Mouse (Mus musculus) MEL (cell line): ENCODE results near the gene Col11a2. TPM values are rescaled to one million over a fixed set of nuclear protein-coding genes. Genes with fewer than 3 reads are reported as not detected.
"Not testable (repeated sequence)": the region's sequence is repeated elsewhere in the genome, so short reads cannot be mapped to it uniquely, and the experiment has no call there.

Experiments used
- DNase-seq: peaks from one replicate; pipeline ENCODE4 v3.0.0; 2011; ENCODE audit warnings: low read depth, low spot score
- H3K27ac ChIP-seq: 2 replicates; pipeline ENCODE4 v1.5.1; 2012; ENCODE audit warnings: low read depth, mild to moderate bottlenecking, control low read depth, low read length, moderate library complexity; ENCODE audit not compliant: control insufficient read depth
- H3K27me3 ChIP-seq, 2 experiments: fragments of 150-350 bp in 1 of 2; sonication (generic) in 1 of 2; 2 replicates each; pipeline ENCODE4 v1.6.1; 2012; ENCODE audit warnings: low read length in 2 of 2, mild to moderate bottlenecking in 2 of 2, improper control_type of control experiment in 1 of 2, moderate library complexity in 1 of 2; ENCODE audit not compliant: insufficient read depth in 2 of 2, control insufficient read depth in 1 of 2
- H3K36me3 ChIP-seq, 2 experiments: 2 replicates each; pipeline ENCODE4 v1.6.1; 2012 to 2014; ENCODE audit warnings: low read length in 2 of 2, improper control_type of control experiment in 1 of 2, inconsistent platforms in 1 of 2, mild to moderate bottlenecking in 1 of 2; ENCODE audit not compliant: insufficient read depth in 2 of 2, control insufficient read depth in 1 of 2
- H3K4me1 ChIP-seq, 2 experiments: fragments of 150-350 bp in 1 of 2; sonication (generic) in 1 of 2; 2 replicates each; pipeline ENCODE4 v1.6.1; 2012; ENCODE audit warnings: low read length in 2 of 2, improper control_type of control experiment in 1 of 2, mild to moderate bottlenecking in 1 of 2; ENCODE audit not compliant: insufficient read depth in 2 of 2, control insufficient read depth in 1 of 2
- H3K4me3 ChIP-seq, 2 experiments: fragments of 150-350 bp in 1 of 2; sonication (generic) in 1 of 2; 2 replicates each; pipeline ENCODE4 v1.5.1; 2012; ENCODE audit warnings: low read depth in 2 of 2, low read length in 2 of 2, mild to moderate bottlenecking in 2 of 2, moderate library complexity in 2 of 2, control low read depth in 1 of 2, improper control_type of control experiment in 1 of 2; ENCODE audit not compliant: control insufficient read depth in 1 of 2, insufficient read depth in 1 of 2
- H3K79me2 ChIP-seq: 2 replicates; pipeline ENCODE4 v1.6.1; 2012; ENCODE audit warnings: mild to moderate bottlenecking, low read length, moderate library complexity; ENCODE audit not compliant: control insufficient read depth, poor library complexity, insufficient read depth
- H3K9ac ChIP-seq: 2 replicates; pipeline ENCODE4 v1.6.1; 2012; ENCODE audit warnings: low read depth, mild to moderate bottlenecking, control low read depth, low read length, moderate library complexity; ENCODE audit not compliant: control insufficient read depth, poor library complexity, severe bottlenecking
- H3K9me3 ChIP-seq: fragments of 150-350 bp; sonication (generic); replicated peaks from 2 replicates; pipeline ENCODE4 v1.6.1; 2012; ENCODE audit warnings: mild to moderate bottlenecking, low read length, improper control_type of control experiment, moderate library complexity; ENCODE audit not compliant: insufficient read depth
- CHD2 ChIP-seq: IDR thresholded peaks from 2 replicates; pipeline ENCODE4 v1.6.1; 2011; ENCODE audit warnings: low read length, improper control_type of control experiment
- CTCF ChIP-seq, 3 experiments: IDR thresholded peaks in 2 of 3; conservative IDR thresholded peaks in 1 of 3; 2 replicates each; pipeline ENCODE4 v1.5.1; 2011 to 2012; ENCODE audit warnings: low read length in 3 of 3, low read depth in 2 of 3, mild to moderate bottlenecking in 2 of 3, improper control_type of control experiment in 1 of 3, inconsistent platforms in 1 of 3, mixed read lengths in 1 of 3, moderate library complexity in 1 of 3; ENCODE audit not compliant: control insufficient read depth in 1 of 3, insufficient read depth in 1 of 3, poor library complexity in 1 of 3, severe bottlenecking in 1 of 3
- ETS1 ChIP-seq: IDR thresholded peaks from 2 replicates; pipeline ENCODE4 v1.6.1; 2012; ENCODE audit warnings: low read depth, mild to moderate bottlenecking, inconsistent platforms, low read length, improper control_type of control experiment, moderate library complexity
- MAFK ChIP-seq: IDR thresholded peaks from 2 replicates; pipeline ENCODE4 v1.6.1; 2011; ENCODE audit warnings: low read depth, mild to moderate bottlenecking, low read length, improper control_type of control experiment, borderline replicate concordance
- NELFE ChIP-seq: IDR thresholded peaks from 2 replicates; pipeline ENCODE4 v1.6.1; 2011; ENCODE audit warnings: low read depth, low read length, improper control_type of control experiment
- POLR2A ChIP-seq, 2 experiments: IDR thresholded peaks; 2 replicates each; pipeline ENCODE4 v1.6.1; 2011 to 2012; ENCODE audit warnings: low read length in 2 of 2, mild to moderate bottlenecking in 2 of 2, control low read depth in 1 of 2, improper control_type of control experiment in 1 of 2, low read depth in 1 of 2, moderate library complexity in 1 of 2; ENCODE audit not compliant: control insufficient read depth in 1 of 2, insufficient read depth in 1 of 2, poor library complexity in 1 of 2
- TBP ChIP-seq: IDR thresholded peaks from 2 replicates; pipeline ENCODE4 v1.8.0; 2011; ENCODE audit warnings: low read depth, low read length, improper control_type of control experiment
- TCF12 ChIP-seq: IDR thresholded peaks from 2 replicates; pipeline ENCODE4 v1.6.1; 2014; ENCODE audit warnings: low read depth, mild to moderate bottlenecking, inconsistent platforms, low read length, improper control_type of control experiment, moderate library complexity
- UBTF ChIP-seq: IDR thresholded peaks from 2 replicates; pipeline ENCODE4 v1.6.1; 2012; ENCODE audit warnings: low read depth, mild to moderate bottlenecking, inconsistent platforms, low read length, improper control_type of control experiment, moderate library complexity, borderline replicate concordance; ENCODE audit not compliant: insufficient read depth
- ZNF384 ChIP-seq: IDR thresholded peaks from 2 replicates; pipeline ENCODE4 v1.6.1; 2012; ENCODE audit warnings: low read depth, mild to moderate bottlenecking, inconsistent platforms, low read length, improper control_type of control experiment
- polyA plus RNA-seq, 2 experiments: library from polyadenylated mRNA; stranded (reverse) in 1 of 2; unstranded in 1 of 2; fragments of >175 nt in 1 of 2; fragments of >200 nt in 1 of 2; gene quantifications; 2 replicates each; pipeline versions ENCODE4 v1.2.1 to v1.2.4; 2012; ENCODE audit warnings: low replicate concordance in 2 of 2, low read depth in 1 of 2; ENCODE audit not compliant: insufficient read length in 2 of 2, insufficient read depth in 1 of 2, missing spikeins in 1 of 2
- total RNA-seq: library from RNA; depleted of rRNA; stranded (reverse); fragments of 300-350 nt; gene quantifications from 2 replicates; pipeline ENCODE4 v1.2.3, GENCODE M21; 2012

The Col11a2 gene
- total and polyA plus RNA-seq, 3 experiments, result 4.6 to 14.5 TPM; not detected in 1

GRCm38 (mm10) chr17:33999341-34000149 is 39.7 kb upstream of the Col11a2 start:
- Histone ChIP-seq H3K27ac (no peak overlapping the region), H3K36me3 (no peaks in the 10 kb centered on the region), H3K4me3 (peak overlapping the region; percentile 81 to 83), H3K79me2 (peaks cover 2% of the 10 kb centered on the region), H3K9ac (peak overlapping the region; percentile 84), H3K9me3 (no peaks in the 10 kb centered on the region), H3K27me3 (no peaks in the 10 kb centered on the region), H3K4me1 (no peaks in the 10 kb centered on the region)
- peak; percentile 51 for DNase-seq
- TF ChIP-seq CHD2 (no peak), TBP (no peak), UBTF (no peak), TCF12 (no peak), MAFK (no peak)

GRCm38 (mm10) chr17:34000150-34000537 is 39.1 kb upstream of the Col11a2 start, which contains the start of gene H2-K1:
TSS of gene H2-K1 (minus strand) at chr17:34000347.
- H3K9ac ChIP-seq, result peak within 1 kb of the TSS; percentile 84
- H3K4me3 ChIP-seq, result peak within 1 kb of the TSS; percentile 81 to 83
- peak within 1 kb of the TSS; percentile 41 for H3K27ac ChIP-seq
- peaks cover 2% of the 10 kb centered on the region for H3K79me2 ChIP-seq
- H3K4me1 ChIP-seq, result no peaks in the 10 kb centered on the region
- no peaks in the 10 kb centered on the region for H3K36me3 ChIP-seq
- TF ChIP-seq ZNF384 (no peak), UBTF (no peak), POLR2A (IDR thresholded peaks at IDR 0.05; ENCODE audit: control insufficient read depth in 1 of 2, insufficient read depth in 1 of 2, low read depth in 1 of 2, low read length in 2 of 2, poor library complexity in 1 of 2) (peak; percentile 68 to 75; a peak in 2 of 4 replicates), ETS1 (peak; percentile 20; the same call in 1 of the 2 replicates), TBP (peak; percentile 88), CHD2 (peak; percentile 85), NELFE (peak; percentile 69), CTCF (IDR thresholded peaks at IDR 0.05 in 2 of 3, conservative IDR thresholded peaks at IDR 0.05 in 1 of 3; ENCODE audit: control insufficient read depth in 1 of 3, insufficient read depth in 1 of 3, low read depth in 2 of 3, low read length in 3 of 3, poor library complexity in 1 of 3, severe bottlenecking in 1 of 3) (no peak)
- no peaks in the 10 kb centered on the region for H3K9me3 ChIP-seq
- DNase-seq, result peak; percentile 96
- no peaks in the 10 kb centered on the region for H3K27me3 ChIP-seq

- Histone ChIP-seq H3K27ac (peak overlapping the region; percentile 41), H3K4me3 (peak overlapping the region; percentile 65 to 83), H3K9ac (peak overlapping the region; percentile 84)
- H3K36me3 ChIP-seq, H3K79me2 ChIP-seq, H3K9me3 ChIP-seq, DNase-seq, H3K27me3 ChIP-seq, H3K4me1 ChIP-seq: not testable (repeated sequence)
Observed at GRCm38 (mm10) chr17:34000796-34001195, 38.4 kb upstream of the Col11a2 start.
